Mouse (Mus musculus) brain, embryonic 14.5 days (tissue): ENCODE measurements at regions not wholly inside any gene's neighbourhood (a gene's known extent, or its start where the extent isn't known, plus 50 kb on each side); places are given as distances from the start of the nearest gene placed in this dataset.

Experiments used
- CTCF ChIP-seq: fragments of 200-500 bp; IDR thresholded peaks from 2 replicates; pipeline ENCODE4 v1.5.1; 2012; ENCODE audit warnings: inconsistent platforms, mild to moderate bottlenecking, moderate library complexity, borderline replicate concordance; ENCODE audit not compliant: insufficient read depth, insufficient read length; ENCODE audit errors: extremely low read depth
- POLR2A ChIP-seq: fragments of 200-500 bp; IDR thresholded peaks from 2 replicates; pipeline ENCODE4 v1.6.1; 2012; ENCODE audit warnings: mild to moderate bottlenecking, inconsistent platforms, borderline replicate concordance; ENCODE audit not compliant: poor library complexity, insufficient read depth, insufficient read length, severe bottlenecking; ENCODE audit errors: extremely low read depth

DNA sequence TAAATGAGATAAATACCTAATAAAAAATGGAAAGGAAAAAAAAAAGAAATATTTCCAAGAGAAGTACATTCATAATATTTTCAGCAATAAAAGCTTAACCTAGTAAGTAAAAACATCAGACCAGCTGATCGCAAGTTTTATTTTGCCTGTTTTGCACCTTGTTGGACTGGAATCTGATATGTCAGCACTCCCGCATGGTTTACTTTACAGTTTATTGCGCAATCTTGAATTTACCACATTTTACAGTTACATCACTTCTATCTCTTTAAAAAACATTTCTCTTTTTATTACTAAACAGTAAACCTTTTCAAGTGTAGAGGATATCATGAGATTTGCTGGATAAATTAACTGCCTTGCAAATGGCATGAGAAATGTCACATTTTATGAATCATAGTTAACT lies 669.1 kb upstream of the Slitrk1 start:
- TF ChIP-seq CTCF (no peak), POLR2A (no peak)
